Mouse (Mus musculus): Measurements from ENCODE around the gene Map1lc3b.

DNA sequence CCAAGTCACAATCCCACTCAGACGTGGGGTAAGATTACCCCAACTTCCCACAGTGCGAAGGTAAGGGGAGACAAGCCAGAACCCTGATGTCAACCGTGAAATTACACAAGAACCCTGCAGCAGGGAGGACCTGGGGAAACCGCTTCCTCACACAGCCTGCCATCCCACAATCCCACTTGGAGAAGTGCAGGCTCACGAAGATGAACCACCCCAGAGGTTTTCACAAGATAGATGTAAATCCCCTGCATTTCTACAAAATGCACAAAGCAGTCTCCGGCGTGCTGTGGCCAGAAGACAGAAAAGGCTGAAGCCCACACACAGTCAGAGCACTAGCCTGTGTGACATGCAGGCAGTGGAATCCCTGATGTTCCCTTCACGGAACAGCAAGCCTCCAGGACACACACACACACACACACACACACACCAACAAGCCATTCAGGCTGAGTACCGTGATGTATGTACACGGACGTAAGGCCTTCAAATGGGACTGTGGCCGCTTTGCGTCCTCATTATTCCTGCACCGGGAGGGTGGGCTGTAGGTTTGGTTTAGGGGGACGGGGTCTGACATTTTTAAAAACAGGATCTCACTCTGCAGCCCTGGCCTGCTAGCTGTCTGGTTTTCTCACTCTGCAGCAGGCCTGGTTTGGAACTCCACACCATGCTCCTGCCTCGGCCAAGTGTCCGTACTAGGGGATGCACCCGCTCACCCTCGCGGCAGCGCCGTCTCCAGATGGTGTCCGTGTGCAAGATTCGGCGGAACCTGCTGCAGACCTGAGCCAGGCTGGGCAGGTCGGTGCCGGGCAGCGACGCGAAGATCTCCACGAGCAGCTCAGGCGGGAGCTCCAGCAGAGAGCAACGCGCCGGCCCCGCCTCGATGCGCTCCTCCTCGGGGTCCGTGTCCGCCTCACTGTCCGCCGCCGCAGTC lies 12.1 kb upstream of the Map1lc3b start:
- TF ChIP-seq POLR2A (IDR thresholded peaks at IDR 0.05; ENCODE audit: low read depth, low read length) (no peak), CTCF (IDR thresholded peaks at IDR 0.05; ENCODE audit: extremely low read depth, insufficient read length, insufficient replicate concordance, low read depth, low read length) (no peak)
